Mouse (Mus musculus) sigmoid colon, adult 10 weeks (tissue): ENCODE data around the gene Gm15085. TPM values are rescaled to one million over a fixed set of nuclear protein-coding genes. Genes with fewer than 3 reads are reported as not detected.

ENCODE experiments used
- polyA plus RNA-seq: library from polyadenylated mRNA; stranded (reverse); fragments of 350-450 nt; fragmentation: Illumina TruSeq; extraction: RNeasy Lipid Tissue Mini Kit (QIAGEN cat#74804); gene quantifications from one replicate; pipeline ENCODE4 v1.2.3, GENCODE M21; 2014; ENCODE audit warnings: low read depth, low replicate concordance

The Gm15085 gene
- not detected for polyA plus RNA-seq

DNA sequence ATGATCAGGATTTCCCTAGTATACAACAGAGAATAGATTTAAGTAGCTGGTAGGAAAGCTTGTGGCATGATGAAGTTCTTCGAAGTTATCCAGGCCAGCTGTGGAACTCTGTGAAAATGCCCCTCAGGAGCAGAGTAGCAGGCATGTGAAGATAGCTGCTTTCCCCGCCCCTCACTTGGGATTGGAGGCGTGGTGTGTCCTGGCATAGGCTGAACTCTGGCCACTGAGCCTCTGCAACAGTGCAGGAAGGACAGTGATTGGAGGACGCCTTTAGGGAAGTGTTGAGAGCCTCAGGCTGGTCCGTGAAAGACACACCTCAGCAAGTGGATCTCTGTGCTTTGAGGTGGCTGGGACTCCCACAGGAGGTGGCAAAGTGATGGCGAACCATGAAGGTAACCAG lies at the start of gene Gm15085:
TSS of gene Gm15085 (plus strand) at position 301 of the 400 bp plus-strand sequence.

Other genes starting within 250 kb of the Gm15085 start
- gene Gm15093, start 175.2 kb upstream of the Gm15085 start, polyA plus RNA-seq = not detected
- gene Gm10439, start 147.0 kb downstream of the Gm15085 start, polyA plus RNA-seq = not detected